Mouse (Mus musculus): Measurements from ENCODE around the gene Rhag.

The Rhag gene

DNA sequence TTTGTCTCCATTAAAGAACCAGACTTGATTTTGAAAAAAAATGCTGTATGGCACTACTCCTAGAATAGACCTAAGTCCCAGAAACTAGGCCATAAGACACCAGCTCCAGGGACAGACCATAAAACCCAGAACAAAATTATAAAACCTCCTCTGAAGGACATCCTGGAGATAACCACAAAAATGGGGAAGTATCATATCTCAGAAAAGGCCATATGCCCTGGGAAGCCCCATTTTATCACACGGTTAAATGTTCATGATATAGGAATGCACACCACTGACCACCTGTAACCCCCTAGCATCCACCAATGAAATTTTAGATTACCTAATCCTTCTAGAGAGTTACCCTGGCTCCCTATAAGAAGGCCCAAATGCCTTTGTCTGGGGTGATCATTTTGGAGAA lies 64.6 kb downstream of the Rhag start:
- DNase-seq, result no peak

DNA sequence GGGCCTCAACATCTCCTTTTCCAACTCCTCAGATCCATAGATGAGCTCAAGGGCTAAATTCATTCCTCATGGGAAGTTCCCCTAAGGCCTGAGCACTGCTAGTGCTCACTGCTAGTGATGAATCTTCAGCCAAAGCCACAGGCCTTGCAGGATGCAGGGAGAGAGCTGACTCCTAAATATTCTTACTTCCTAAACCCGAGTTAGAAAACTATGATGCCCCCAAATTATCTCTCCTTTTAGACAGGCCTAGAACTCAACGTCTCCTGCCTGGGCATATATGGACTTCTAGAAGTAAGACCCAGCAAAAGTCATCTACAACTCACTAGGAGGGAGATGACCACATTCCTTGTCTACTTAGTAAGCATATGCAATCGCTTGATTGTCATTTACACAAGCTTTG lies 66.8 kb downstream of the Rhag start:
- no peak for DNase-seq

DNA sequence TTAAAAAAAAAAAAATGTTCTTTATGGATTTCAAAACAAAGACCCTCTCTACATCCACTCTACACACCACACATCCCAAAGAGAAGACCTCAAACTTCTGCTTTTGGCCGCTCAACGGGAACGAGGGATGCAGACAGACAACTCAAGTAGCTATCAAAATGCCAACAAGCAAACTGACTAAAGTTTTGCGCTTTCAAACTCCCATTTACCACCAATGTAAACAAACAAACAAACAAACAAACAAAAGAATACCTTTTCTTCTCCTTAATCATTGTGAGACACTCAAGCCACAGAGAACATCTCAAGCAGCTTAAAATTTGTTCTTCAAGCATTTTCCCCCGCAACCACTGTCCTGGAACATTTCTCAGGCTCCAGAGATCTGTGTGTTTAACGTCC lies 68.6 kb downstream of the Rhag start:
- DNase-seq, result no peak

GRCm38 (mm10) chr17:40879924-40880691 lies 69.2 kb downstream of the Rhag start, which contains the start of gene 9130008F23Rik:
Gene 9130008F23Rik (minus strand): TSS chr17:40880559.
- DNase-seq, result no peak

GRCm38 (mm10) chr17:40882172-40882571 lies 71.2 kb downstream of the Rhag start:
- no peak for DNase-seq

- no peak for DNase-seq
Measured at GRCm38 (mm10) chr17:40885155-40885554, 74.2 kb downstream of the Rhag start.

DNA sequence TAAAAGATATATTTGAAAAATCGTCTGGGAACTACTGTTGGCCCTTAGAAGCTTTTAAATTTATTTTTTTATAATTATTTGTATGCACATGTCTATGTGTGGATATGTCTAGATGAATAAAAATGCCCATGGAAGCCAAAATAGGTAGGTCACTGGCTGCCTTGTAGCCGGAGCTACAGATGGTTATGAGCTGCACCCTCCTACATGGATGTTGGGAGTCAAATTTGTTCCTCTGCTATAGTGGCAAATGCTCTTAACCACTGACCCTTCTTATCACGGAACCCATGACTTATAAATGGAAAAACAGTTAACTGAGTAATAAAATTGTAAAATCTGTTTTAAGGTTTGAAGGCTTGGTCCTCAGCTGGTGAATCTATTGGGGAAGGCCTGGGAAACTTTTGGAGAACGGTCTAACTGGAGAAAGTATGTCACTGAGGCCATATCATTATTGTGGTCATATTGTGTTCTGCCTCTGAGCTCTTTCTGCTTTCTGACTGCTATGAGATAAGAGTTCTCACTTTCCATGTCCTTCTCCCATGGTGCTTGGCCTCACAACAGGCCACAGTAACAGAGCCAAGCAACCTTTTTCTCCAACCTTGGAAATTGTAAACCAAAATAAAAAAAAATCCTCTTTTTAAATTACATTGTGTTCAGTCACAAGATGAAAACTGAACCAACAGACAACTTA lies 77.1 kb downstream of the Rhag start:
- DNase-seq, result no peak
